Mouse (Mus musculus) olfactory bulb, adult 2 months (tissue): ENCODE measurements at regions not wholly inside any gene's neighbourhood (a gene's known extent, or its start where the extent isn't known, plus 50 kb on each side); places are given as distances from the start of the nearest gene placed in this dataset.

ENCODE experiments used
- CTCF ChIP-seq: fragments of 200-500 bp; IDR thresholded peaks from 2 replicates; pipeline ENCODE4 v1.5.1; 2012; ENCODE audit warnings: low read depth, mild to moderate bottlenecking, low read length, moderate library complexity; ENCODE audit not compliant: insufficient read depth
- POLR2A ChIP-seq: fragments of 200-500 bp; IDR thresholded peaks from 2 replicates; pipeline ENCODE4 v1.6.1; 2012; ENCODE audit warnings: mild to moderate bottlenecking, low read depth, low read length, moderate library complexity; ENCODE audit not compliant: insufficient read depth

DNA sequence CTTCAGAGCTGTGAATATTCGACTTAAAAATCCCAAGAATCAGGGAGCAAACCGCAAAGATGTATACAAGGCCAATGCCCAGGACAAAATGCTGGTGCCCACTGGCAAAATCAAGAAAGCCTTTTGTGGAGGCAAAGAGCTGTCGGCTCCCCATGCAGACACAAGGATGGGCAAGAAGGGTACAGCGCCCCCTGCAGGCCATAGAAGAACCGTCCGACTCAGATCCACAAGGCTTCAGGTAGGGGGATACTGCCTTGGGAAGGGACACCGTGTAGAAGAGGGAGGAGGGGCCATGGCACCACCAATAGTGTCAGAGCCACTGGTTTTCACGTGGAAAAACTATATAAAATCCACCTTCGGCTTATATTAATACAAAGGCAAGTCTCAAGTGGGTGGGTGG lies 379.8 kb downstream of the Fam19a5 start:
- TF ChIP-seq POLR2A (no peak), CTCF (peak; percentile 33; the same call in 1 of the 2 replicates)
